Mouse (Mus musculus) liver, embryonic 13.5 days (tissue): Measurements from ENCODE around the gene Rhobtb1. TPM values are rescaled to one million over a fixed set of nuclear protein-coding genes. Genes with fewer than 3 reads are reported as not detected.

Source experiments
- ATAC-seq: fragments of 200-750 bp; cut with Nextera tagmentation; 2 replicates; pipeline ENCODE4 v1.8.0; 2017; ENCODE audit warnings: low read depth, mild to moderate bottlenecking, moderate number of reproducible peaks, moderate library complexity
- DNase-seq: peaks from one replicate; pipeline ENCODE4 v3.0.0; 2022
- H3K27ac ChIP-seq: fragments of 300-500 bp; sonication (generic); 2 replicates; pipeline ENCODE4 v1.5.1; 2015; ENCODE audit warnings: moderate library complexity, mild to moderate bottlenecking, inconsistent platforms
- H3K27me3 ChIP-seq: fragments of 300-500 bp; sonication (generic); 2 replicates; pipeline ENCODE4 v1.6.1; 2015; ENCODE audit warnings: mild to moderate bottlenecking, inconsistent platforms
- H3K36me3 ChIP-seq: fragments of 300-500 bp; sonication (generic); 2 replicates; pipeline ENCODE4 v1.6.1; 2015; ENCODE audit warnings: mild to moderate bottlenecking, inconsistent platforms
- H3K4me1 ChIP-seq: fragments of 300-500 bp; sonication (generic); replicated peaks from 2 replicates; pipeline ENCODE4 v1.6.1; 2015; ENCODE audit warnings: inconsistent platforms
- H3K4me2 ChIP-seq: fragments of 300-500 bp; sonication (generic); 2 replicates; pipeline ENCODE4 v1.6.1; 2015; ENCODE audit warnings: inconsistent platforms, mild to moderate bottlenecking, moderate library complexity
- H3K4me3 ChIP-seq: fragments of 300-500 bp; sonication (generic); replicated peaks from 2 replicates; pipeline ENCODE4 v1.5.1; 2015; ENCODE audit warnings: mild to moderate bottlenecking, inconsistent platforms
- H3K9ac ChIP-seq: fragments of 300-500 bp; sonication (generic); 2 replicates; pipeline ENCODE4 v1.6.1; 2015; ENCODE audit warnings: mild to moderate bottlenecking, inconsistent platforms
- H3K9me3 ChIP-seq: fragments of 300-500 bp; sonication (generic); replicated peaks from 2 replicates; pipeline ENCODE4 v1.6.1; 2016; ENCODE audit warnings: inconsistent platforms
- WGBS: fragments of 180-500 bp; shearing (Covaris S2); methylation state at CpG from one replicate; pipeline ENCODE4 v1.1.7; 2015; ENCODE audit not compliant: insufficient replicate concordance; 5-methylcytosine and 5-hydroxymethylcytosine counted together
- polyA plus RNA-seq: library from polyadenylated mRNA; unstranded; fragments of >200 nt; fragmentation: Nextera tagmentation; extraction: Ambion mirVana; gene quantifications from 2 replicates; pipeline ENCODE4 v1.2.1, GENCODE M21; 2015

The Rhobtb1 gene
- polyA plus RNA-seq: 6.9 and 7.2 TPM in 2 replicates

- no peaks in the 10 kb centered on the region for H3K36me3 ChIP-seq
- 0 out of 2 replicates have a peak within 1 kb of the TSS, but pooled peaks have one; percentile 6 for H3K4me3 ChIP-seq
- peak; percentile 31; the same call in 1 of the 2 replicates for ATAC-seq
- 60% methylated on average over 20 of the region's 20 CpGs for WGBS
- peak within 1 kb of the TSS; percentile 29; the same call in 1 of the 2 replicates for H3K4me2 ChIP-seq
- no peak within 1 kb of the TSS for H3K9ac ChIP-seq
- no peaks in the 10 kb centered on the region for H3K27me3 ChIP-seq
- H3K27ac ChIP-seq: no peak within 1 kb of the TSS
- DNase-seq: no peak
- H3K4me1 ChIP-seq: no peaks in the 10 kb centered on the region
- no peaks in the 10 kb centered on the region for H3K9me3 ChIP-seq
These were observed at the start of gene Rhobtb1 for GRCm38 (mm10) chr10:69151045-69151444. Rhobtb1 (plus strand) TSS chr10:69151434.

- Histone ChIP-seq H3K27ac (no peak overlapping the region), H3K27me3 (no peaks in the 10 kb centered on the region), H3K4me1 (no peaks in the 10 kb centered on the region), H3K4me3 (no peak overlapping the region), H3K9ac (no peak overlapping the region), H3K4me2 (no peak overlapping the region), H3K9me3 (no peaks in the 10 kb centered on the region), H3K36me3 (no peaks in the 10 kb centered on the region)
- ATAC-seq: no peak
- DNase-seq: no peak
- 49% methylated on average over 4 of the region's 4 CpGs for WGBS
These were observed 49.2 kb upstream of the Rhobtb1 start for GRCm38 (mm10) chr10:69101988-69102387.

DNA sequence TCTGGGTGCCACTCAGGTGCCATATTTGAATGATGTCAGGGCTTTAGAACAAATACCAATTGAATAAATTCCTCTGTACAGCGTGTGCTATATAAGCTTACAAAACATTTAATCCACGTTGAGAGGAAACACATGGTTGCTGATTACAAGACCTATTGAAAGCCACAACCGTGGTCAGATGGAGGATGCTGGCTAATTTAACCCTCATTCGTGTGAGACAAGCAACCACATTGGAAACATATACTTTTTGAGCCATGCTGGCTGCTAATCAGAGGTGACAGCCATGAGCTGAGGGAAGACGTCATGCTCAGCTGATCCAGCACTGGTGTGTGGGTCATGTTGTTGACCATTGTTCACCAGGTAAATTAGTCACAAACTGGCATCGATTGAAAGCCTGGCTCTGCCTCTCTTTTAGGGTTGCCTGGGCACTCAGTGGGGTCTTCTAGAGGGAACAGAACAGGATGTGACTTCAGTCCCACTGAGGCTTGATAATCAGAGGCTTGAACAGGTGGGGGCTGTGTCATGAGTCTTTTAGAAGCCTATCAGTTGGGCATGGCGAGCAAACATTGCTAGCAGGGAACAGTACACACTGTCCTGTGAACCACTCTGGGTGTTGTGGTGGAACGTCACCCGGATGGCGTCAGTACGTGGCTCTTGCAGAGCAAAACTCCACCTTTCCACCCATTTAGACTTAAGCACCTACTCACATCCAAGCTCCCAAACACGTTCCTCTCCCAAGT lies 46.9 kb upstream of the Rhobtb1 start:
- Histone ChIP-seq H3K27me3 (no peaks in the 10 kb centered on the region), H3K27ac (no peak overlapping the region), H3K4me2 (no peak overlapping the region), H3K9me3 (no peaks in the 10 kb centered on the region), H3K4me3 (no peak overlapping the region), H3K9ac (no peak overlapping the region), H3K36me3 (no peaks in the 10 kb centered on the region), H3K4me1 (no peaks in the 10 kb centered on the region)
- 53% methylated on average over 12 of the region's 12 CpGs for WGBS
- ATAC-seq: no peak
- DNase-seq: no peak

DNA sequence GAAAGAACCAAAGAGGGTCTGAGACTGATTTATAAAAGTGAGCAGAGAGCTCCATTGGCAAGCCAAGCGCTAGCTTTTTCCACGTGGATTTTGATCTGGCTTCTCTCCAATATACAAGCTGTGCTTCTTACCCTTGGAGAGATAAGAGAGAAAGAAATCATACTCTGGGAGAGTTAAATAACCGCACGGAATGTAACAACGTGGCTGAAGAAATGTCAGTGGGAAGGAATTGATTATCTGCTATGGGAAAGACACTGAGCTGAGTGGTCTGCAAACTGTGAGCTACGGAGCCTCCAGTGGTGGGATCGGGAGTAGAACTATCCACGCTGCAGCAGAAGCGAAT lies 46.4 kb upstream of the Rhobtb1 start:
- Histone ChIP-seq H3K36me3 (no peaks in the 10 kb centered on the region), H3K4me3 (no peak overlapping the region), H3K27ac (no peak overlapping the region), H3K27me3 (no peaks in the 10 kb centered on the region), H3K4me2 (no peak overlapping the region), H3K4me1 (no peaks in the 10 kb centered on the region), H3K9ac (no peak overlapping the region), H3K9me3 (no peaks in the 10 kb centered on the region)
- DNase-seq (no peak), ATAC-seq (no peak)
- 62% methylated on average over 9 of the region's 9 CpGs for WGBS

DNA sequence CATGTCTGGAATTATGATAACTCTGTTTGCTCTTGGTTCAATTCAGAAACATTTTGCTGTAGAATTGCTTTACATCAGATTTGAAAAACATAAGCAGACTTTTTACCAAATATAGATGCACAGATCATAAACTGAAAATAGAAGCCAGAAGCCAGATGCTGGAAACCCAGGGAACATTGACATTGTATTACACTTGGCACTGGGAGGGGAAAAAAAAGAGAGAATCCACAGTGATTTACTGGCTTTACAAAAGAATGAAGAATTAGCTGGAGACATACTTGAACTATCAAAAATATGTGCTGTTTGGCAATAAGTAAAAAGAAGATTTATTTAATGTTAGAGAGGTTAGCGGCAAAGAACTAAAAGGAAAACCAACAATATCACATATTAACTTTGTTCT lies 44.4 kb upstream of the Rhobtb1 start:
- Histone ChIP-seq H3K9me3 (no peaks in the 10 kb centered on the region), H3K9ac (no peak overlapping the region), H3K36me3 (no peaks in the 10 kb centered on the region), H3K4me3 (no peak overlapping the region), H3K4me1 (no peaks in the 10 kb centered on the region), H3K27ac (no peak overlapping the region), H3K4me2 (no peak overlapping the region), H3K27me3 (no peaks in the 10 kb centered on the region)
- WGBS: 68% methylated on average over 1 of the region's 1 CpGs
- DNase-seq (no peak), ATAC-seq (no peak)

DNA sequence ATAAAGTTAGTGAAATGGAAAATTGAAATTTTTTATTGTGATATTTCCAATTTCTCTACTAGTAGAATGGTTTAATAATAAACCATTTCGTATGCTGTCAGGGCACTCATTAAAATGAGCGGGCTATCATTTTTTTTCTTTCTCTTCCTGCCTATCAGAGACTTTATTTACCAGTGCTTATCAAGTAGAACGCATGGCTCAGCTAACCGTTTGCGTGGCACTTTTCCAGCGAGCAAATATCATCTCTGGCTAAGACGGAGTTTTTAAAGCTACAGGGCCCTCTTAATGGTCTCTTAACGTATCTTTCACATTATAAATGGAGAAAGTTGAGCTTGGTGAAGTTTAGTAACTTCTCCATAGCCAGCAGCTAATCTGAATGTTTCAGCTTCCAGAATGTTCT lies 44.0 kb upstream of the Rhobtb1 start:
- H3K4me1 ChIP-seq: no peaks in the 10 kb centered on the region
- WGBS: 51% methylated on average over 8 of the region's 8 CpGs
- no peak for ATAC-seq
- no peaks in the 10 kb centered on the region for H3K36me3 ChIP-seq
- H3K27me3 ChIP-seq: no peaks in the 10 kb centered on the region
- H3K9me3 ChIP-seq: no peaks in the 10 kb centered on the region; the same call in 1 of the 2 replicates
- no peak overlapping the region for H3K27ac ChIP-seq
- H3K4me2 ChIP-seq: no peak overlapping the region
- H3K4me3 ChIP-seq: no peak overlapping the region
- no peak overlapping the region for H3K9ac ChIP-seq
- no peak for DNase-seq

DNA sequence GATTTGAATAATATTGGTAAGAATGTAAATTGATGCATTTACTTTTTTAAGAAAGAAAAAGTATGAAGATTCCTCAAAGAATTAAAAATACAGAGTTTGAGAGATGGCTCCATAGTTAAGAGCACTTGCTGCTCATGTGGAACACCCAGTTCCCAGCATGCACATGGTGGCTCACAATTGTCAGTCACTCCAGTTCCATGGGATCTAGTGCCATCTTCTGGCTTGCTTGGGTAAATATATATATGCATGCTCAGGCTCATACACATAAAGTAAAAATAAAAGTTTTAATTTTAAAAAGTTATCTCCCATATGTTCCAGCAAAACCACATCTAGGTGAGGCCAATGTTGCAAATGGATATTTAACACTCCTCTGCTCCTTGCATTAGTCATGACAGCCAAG lies 36.9 kb upstream of the Rhobtb1 start:
- Histone ChIP-seq H3K27me3 (no peaks in the 10 kb centered on the region), H3K36me3 (no peaks in the 10 kb centered on the region), H3K27ac (no peak overlapping the region), H3K9me3 (no peaks in the 10 kb centered on the region; the same call in 1 of the 2 replicates), H3K4me3 (no peak overlapping the region), H3K4me2 (no peak overlapping the region), H3K9ac (no peak overlapping the region), H3K4me1 (no peaks in the 10 kb centered on the region)
- ATAC-seq (no peak), DNase-seq (no peak)

GRCm38 (mm10) chr10:69117996-69118395 lies 33.2 kb upstream of the Rhobtb1 start:
- Histone ChIP-seq H3K4me1 (no peaks in the 10 kb centered on the region), H3K27me3 (no peaks in the 10 kb centered on the region), H3K4me2 (no peak overlapping the region), H3K4me3 (no peak overlapping the region), H3K9ac (no peak overlapping the region), H3K36me3 (no peaks in the 10 kb centered on the region), H3K27ac (no peak overlapping the region), H3K9me3 (no peaks in the 10 kb centered on the region)
- ATAC-seq: no peak
- DNase-seq: no peak

GRCm38 (mm10) chr10:69118893-69119292 lies 32.3 kb upstream of the Rhobtb1 start:
- 67% methylated on average over 3 of the region's 3 CpGs for WGBS
- Histone ChIP-seq H3K4me1 (no peaks in the 10 kb centered on the region), H3K4me3 (no peak overlapping the region), H3K27ac (no peak overlapping the region), H3K9me3 (no peaks in the 10 kb centered on the region), H3K27me3 (no peaks in the 10 kb centered on the region), H3K9ac (no peak overlapping the region), H3K4me2 (no peak overlapping the region), H3K36me3 (no peaks in the 10 kb centered on the region)
- ATAC-seq (no peak), DNase-seq (no peak)

DNA sequence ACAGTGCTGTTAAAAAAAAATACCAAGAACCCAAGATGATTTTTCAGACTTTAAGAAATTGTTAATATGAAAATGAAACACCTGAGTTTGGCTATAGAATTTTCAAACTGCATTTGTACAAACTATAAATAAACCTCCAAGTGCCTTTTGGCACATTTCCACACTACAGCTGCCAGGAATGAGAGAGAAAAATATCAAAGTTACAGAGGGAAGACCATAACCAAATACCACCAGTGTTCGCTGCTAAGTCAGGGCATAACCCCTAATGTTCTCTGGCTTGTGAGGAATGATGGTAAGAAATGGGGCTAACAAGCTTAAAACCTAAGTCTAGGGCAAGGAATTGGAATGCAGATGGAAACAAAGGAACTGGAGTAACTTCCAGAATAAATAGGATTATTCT lies 31.8 kb upstream of the Rhobtb1 start:
- ATAC-seq (no peak), DNase-seq (no peak)
- WGBS: 51% methylated on average over 1 of the region's 1 CpGs
- Histone ChIP-seq H3K27me3 (no peaks in the 10 kb centered on the region), H3K4me3 (no peak overlapping the region), H3K36me3 (no peaks in the 10 kb centered on the region), H3K4me1 (no peaks in the 10 kb centered on the region), H3K4me2 (no peak overlapping the region), H3K9me3 (no peaks in the 10 kb centered on the region), H3K9ac (no peak overlapping the region), H3K27ac (no peak overlapping the region)

DNA sequence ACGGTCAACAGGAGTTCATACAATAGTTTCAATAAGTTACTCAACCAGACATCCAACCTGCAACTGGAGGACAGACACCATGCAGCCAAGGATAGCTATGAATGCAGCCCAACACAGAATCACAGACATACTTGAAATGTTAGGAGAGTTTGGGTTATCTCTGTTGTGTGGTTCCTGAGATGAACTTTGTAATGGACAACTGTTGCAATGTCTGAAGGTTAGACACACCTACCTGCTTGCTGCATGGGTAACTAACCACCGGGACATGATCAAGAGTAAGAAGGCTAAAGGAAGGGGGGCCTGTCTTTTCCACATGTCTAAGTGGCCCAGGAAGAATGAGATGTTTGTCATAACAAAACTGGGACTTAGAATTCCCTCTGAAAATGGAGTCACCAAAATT lies 24.7 kb upstream of the Rhobtb1 start:
- H3K9me3 ChIP-seq: no peaks in the 10 kb centered on the region
- H3K9ac ChIP-seq: no peak overlapping the region
- WGBS: 69% methylated on average over 2 of the region's 2 CpGs
- no peaks in the 10 kb centered on the region for H3K4me1 ChIP-seq
- H3K36me3 ChIP-seq: no peaks in the 10 kb centered on the region
- H3K4me3 ChIP-seq: no peak overlapping the region
- no peaks in the 10 kb centered on the region for H3K27me3 ChIP-seq
- DNase-seq (no peak), ATAC-seq (no peak)
- H3K27ac ChIP-seq: no peak overlapping the region
- no peak overlapping the region for H3K4me2 ChIP-seq

DNA sequence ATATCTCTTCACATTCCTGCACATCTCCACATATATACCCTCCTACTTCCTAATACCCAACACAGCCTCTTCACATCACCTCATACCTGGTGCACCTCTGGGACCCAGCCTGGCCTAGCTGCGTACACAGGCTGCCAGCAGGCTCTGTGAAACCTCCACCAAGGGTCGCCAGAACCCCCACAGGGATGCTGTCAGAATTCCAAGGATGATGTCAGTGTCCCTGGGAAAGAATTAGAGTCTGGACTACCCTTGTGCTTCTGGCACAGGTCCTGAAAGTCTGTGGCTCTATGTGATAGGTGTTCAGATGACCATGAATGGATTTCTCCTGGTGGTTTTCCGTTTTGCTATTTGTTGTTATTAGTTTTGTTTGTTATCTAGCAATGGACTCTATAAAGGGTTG lies 22.7 kb upstream of the Rhobtb1 start:
- Histone ChIP-seq H3K4me1 (no peaks in the 10 kb centered on the region), H3K27ac (no peak overlapping the region), H3K4me3 (no peak overlapping the region), H3K27me3 (no peaks in the 10 kb centered on the region), H3K9ac (no peak overlapping the region), H3K4me2 (no peak overlapping the region), H3K9me3 (no peaks in the 10 kb centered on the region), H3K36me3 (no peaks in the 10 kb centered on the region)
- DNase-seq (no peak), ATAC-seq (no peak)
- 58% methylated on average over 3 of the region's 3 CpGs for WGBS
